Mouse (Mus musculus) heart, adult 2 months (tissue): ENCODE measurements at regions not wholly inside any gene's neighbourhood (a gene's known extent, or its start where the extent isn't known, plus 50 kb on each side); places are given as distances from the start of the nearest gene placed in this dataset.

Source experiments
- DNase-seq, 2 experiments: peaks; one replicate each; pipeline ENCODE4 v3.0.0; 2021
- H3K27ac ChIP-seq: fragments of 200-600 bp; 2 replicates; pipeline ENCODE4 v1.8.1; 2022
- H3K27me3 ChIP-seq: fragments of 200-500 bp; 2 replicates; pipeline ENCODE4 v1.6.1; 2012; ENCODE audit warnings: mild to moderate bottlenecking, low read length, inconsistent platforms, mixed read lengths; ENCODE audit not compliant: control insufficient read depth, insufficient read depth
- H3K36me3 ChIP-seq: fragments of 200-500 bp; 2 replicates; pipeline ENCODE4 v1.6.1; 2012; ENCODE audit warnings: low read length, inconsistent platforms; ENCODE audit not compliant: control insufficient read depth, insufficient read depth
- H3K4me1 ChIP-seq: fragments of 200-500 bp; 2 replicates; pipeline ENCODE4 v1.6.1; 2011; ENCODE audit warnings: low read length; ENCODE audit not compliant: control insufficient read depth, insufficient read depth
- H3K4me3 ChIP-seq: fragments of 200-600 bp; 2 replicates; pipeline ENCODE4 v1.8.1; 2022
- H3K79me2 ChIP-seq: fragments of 200-500 bp; replicated peaks from 2 replicates; pipeline ENCODE4 v1.6.1; 2012; ENCODE audit warnings: mild to moderate bottlenecking, inconsistent platforms, low read length, moderate library complexity, mixed read lengths; ENCODE audit not compliant: control insufficient read depth, insufficient read depth
- H3K9ac ChIP-seq: fragments of 200-500 bp; 2 replicates; pipeline ENCODE4 v1.6.1; 2012; ENCODE audit warnings: low read depth, mild to moderate bottlenecking, control low read depth, inconsistent platforms, low read length, mixed read lengths
- CTCF ChIP-seq: fragments of 200-600 bp; IDR thresholded peaks from 2 replicates; pipeline ENCODE4 v1.8.1; 2022; ENCODE audit warnings: antibody characterized with exemption, mild to moderate bottlenecking, moderate library complexity
- EP300 ChIP-seq: fragments of 200-500 bp; IDR thresholded peaks from 2 replicates; pipeline ENCODE4 v1.6.1; 2011; ENCODE audit warnings: low read depth, low read length, control low read depth; ENCODE audit not compliant: insufficient read depth
- POLR2A ChIP-seq: fragments of 200-500 bp; IDR thresholded peaks from 2 replicates; pipeline ENCODE4 v1.6.1; 2011; ENCODE audit warnings: mild to moderate bottlenecking, low read depth, low read length, control low read depth; ENCODE audit not compliant: insufficient read depth
- WGBS: fragments of 180-500 bp; shearing (Covaris S2); methylation state at CpG from one replicate; pipeline ENCODE4 v1.1.7; 2018; 5-methylcytosine and 5-hydroxymethylcytosine counted together
- intact Hi-C: fragments of 180-260 bp; cut with DNase I; formaldehyde crosslinking; loops from one replicate; pipeline ENCODE4 v1.15.1; 2025

GRCm38 (mm10) chr10:3630763-3631223 is 90.8 kb downstream of the Iyd start:
- Histone ChIP-seq H3K9ac (no peak overlapping the region), H3K27me3 (no peaks in the 10 kb centered on the region), H3K36me3 (no peaks in the 10 kb centered on the region), H3K27ac (peak overlapping the region; percentile 51), H3K79me2 (no peaks in the 10 kb centered on the region), H3K4me1 (peaks cover 17% of the 10 kb centered on the region), H3K4me3 (no peak overlapping the region)
- DNase-seq: peak; percentile 54 to 76
- intact Hi-C loops: loop anchor here (5.0 kb wide), 4 partner anchors 38 to 312 kb away; no protein-coding TSS in a partner anchor
- TF ChIP-seq EP300 (peak; percentile 92), CTCF (peak; percentile 15; the same call in 1 of the 2 replicates), POLR2A (no peak)
- WGBS: 26% methylated on average over 5 of the region's 5 CpGs

DNA sequence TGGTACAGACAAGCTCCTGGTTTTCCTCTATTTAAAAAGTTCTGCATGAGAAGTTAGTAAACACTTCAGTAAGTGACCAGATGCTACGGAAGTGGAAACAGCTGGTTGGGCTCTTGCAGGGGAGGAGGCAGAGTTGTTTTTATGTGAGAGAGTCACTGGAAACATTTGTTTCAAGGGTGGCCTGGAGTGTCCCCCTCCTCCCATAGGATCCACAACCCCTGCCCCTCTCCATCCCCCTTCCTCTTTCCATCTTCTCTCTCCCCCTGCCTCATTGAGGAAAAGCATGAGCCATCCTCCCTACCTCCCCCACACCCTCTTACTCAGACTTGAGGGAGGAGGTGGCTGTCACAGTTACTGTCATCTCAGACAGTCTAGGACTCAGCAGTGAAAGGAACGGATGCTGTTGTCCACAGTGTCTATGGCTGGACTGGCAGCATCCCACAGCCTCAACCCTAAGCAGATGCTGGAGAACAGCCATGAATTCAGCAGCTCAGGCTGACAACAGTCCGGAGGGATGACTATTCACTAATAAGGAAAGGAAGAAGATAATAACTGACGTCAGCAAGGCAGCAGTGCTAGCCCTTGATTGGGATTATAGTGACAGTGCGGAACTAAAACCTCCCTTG is 93.9 kb downstream of the Iyd start:
- H3K4me3 ChIP-seq: no peak overlapping the region
- H3K27ac ChIP-seq: peak overlapping the region; percentile 68
- DNase-seq: peak; percentile 63 to 65
- 18% methylated on average over 5 of the region's 5 CpGs for whole genome bisulfite sequencing
- intact Hi-C loops: loop anchor here (1.0 to 5.0 kb wide), 5 partner anchors 42 to 308 kb away; partner anchors contain the start of gene Plekhg1
- no peaks in the 10 kb centered on the region for H3K36me3 ChIP-seq
- H3K9ac ChIP-seq: no peak overlapping the region
- TF ChIP-seq CTCF: no peak
- 0 out of 2 replicates have a peak, but pooled peaks have one; percentile 36 for TF ChIP-seq POLR2A
- peak; percentile 69 for TF ChIP-seq EP300
- no peaks in the 10 kb centered on the region for H3K79me2 ChIP-seq
- H3K27me3 ChIP-seq: no peaks in the 10 kb centered on the region
- H3K4me1 ChIP-seq: peaks cover 17% of the 10 kb centered on the region

- 83% methylated on average over 5 of the region's 5 CpGs for WGBS
- Histone ChIP-seq H3K4me3 (no peak overlapping the region), H3K4me1 (peaks cover 6% of the 10 kb centered on the region), H3K9ac (no peak overlapping the region), H3K27me3 (no peaks in the 10 kb centered on the region), H3K79me2 (no peaks in the 10 kb centered on the region), H3K27ac (no peak overlapping the region), H3K36me3 (peaks cover 4% of the 10 kb centered on the region; the same call in 1 of the 2 replicates)
- no peak for TF ChIP-seq POLR2A
- TF ChIP-seq EP300: no peak
- no peak for TF ChIP-seq CTCF
- intact Hi-C loops: loop anchor here (2.0 kb wide), 1 partner anchor 53 kb away; no protein-coding TSS in a partner anchor
- DNase-seq: no peak
Observed at GRCm38 (mm10) chr10:3644111-3644510, 96.1 kb upstream of the Plekhg1 start.

DNA sequence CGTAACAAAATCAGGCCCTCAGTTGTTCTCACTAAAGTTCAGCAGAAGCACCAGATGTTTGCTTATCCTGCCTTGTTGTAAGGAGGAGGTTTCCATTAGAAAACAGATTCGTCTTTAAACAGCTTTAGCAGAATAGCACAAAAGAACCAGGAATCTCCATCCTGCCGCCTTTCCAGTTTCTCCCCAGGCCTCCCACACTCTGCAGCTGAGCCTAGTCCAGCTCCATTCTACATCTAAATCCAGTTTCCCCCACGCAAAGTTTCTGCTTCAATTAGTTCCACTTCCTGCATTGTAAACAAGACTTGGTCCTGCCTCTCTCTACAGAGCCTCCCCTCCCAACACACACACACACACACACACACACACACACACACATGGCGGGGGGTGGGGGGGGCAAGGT is 95.1 kb upstream of the Plekhg1 start:
- Histone ChIP-seq H3K27ac (peak overlapping the region; percentile 43), H3K4me1 (peaks cover 6% of the 10 kb centered on the region), H3K79me2 (no peaks in the 10 kb centered on the region), H3K27me3 (no peaks in the 10 kb centered on the region), H3K9ac (no peak overlapping the region), H3K36me3 (peaks cover 4% of the 10 kb centered on the region; the same call in 1 of the 2 replicates), H3K4me3 (no peak overlapping the region)
- DNase-seq: no peak
- TF ChIP-seq EP300 (no peak), POLR2A (no peak), CTCF (no peak)
- intact Hi-C loops: loop anchor here (2.0 kb wide), 1 partner anchor 52 kb away; no protein-coding TSS in a partner anchor
- 41% methylated on average over 5 of the region's 5 CpGs for WGBS

DNA sequence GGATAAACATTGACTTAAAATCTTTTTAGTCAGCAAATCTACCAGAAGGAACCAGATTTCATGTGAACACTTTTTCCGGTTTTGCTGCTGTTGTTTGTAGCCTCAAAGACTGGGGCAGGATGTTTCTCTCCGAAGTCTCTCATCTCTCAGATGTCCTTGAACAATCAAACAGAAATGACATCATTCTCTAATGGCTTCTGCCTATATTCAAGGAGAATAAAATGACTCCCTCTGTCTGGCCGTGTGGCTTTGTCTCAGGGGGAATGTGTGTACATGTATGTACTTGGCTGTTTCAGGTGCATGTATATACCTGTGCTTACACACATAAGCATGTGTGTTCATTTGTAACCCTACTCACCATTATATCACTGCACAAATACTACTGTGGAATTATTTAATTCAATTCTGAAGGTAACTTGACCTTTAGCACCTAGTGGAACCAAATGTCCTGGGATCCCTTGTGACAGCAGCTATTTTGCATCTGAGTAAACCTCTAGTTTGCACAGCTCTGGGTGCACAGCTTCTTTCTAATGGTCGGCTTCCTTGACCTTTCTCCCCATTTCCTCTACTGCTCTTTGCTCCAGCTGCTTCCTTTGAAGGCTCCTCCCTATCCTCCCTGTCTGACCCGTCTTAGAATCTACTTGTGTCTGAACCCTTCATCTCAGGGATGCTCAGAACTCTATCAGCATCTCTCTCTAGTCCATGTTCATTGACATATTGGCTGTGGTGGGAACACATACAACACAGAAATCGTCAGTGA is 93.8 kb upstream of the Plekhg1 start:
- Histone ChIP-seq H3K9ac (no peak overlapping the region), H3K27me3 (no peaks in the 10 kb centered on the region), H3K36me3 (peaks cover 4% of the 10 kb centered on the region; the same call in 1 of the 2 replicates), H3K4me1 (peaks cover 6% of the 10 kb centered on the region), H3K27ac (peak overlapping the region; percentile 12; the same call in 1 of the 2 replicates), H3K4me3 (no peak overlapping the region), H3K79me2 (no peaks in the 10 kb centered on the region)
- intact Hi-C loops: loop anchor here (2.0 kb wide), 1 partner anchor 72 kb away; no protein-coding TSS in a partner anchor
- no peak for TF ChIP-seq CTCF
- 41% methylated on average over 6 of the region's 6 CpGs for WGBS
- no peak for DNase-seq
